Mouse (Mus musculus): Measurements from ENCODE around the gene Pdzd2.

The Pdzd2 gene

DNA sequence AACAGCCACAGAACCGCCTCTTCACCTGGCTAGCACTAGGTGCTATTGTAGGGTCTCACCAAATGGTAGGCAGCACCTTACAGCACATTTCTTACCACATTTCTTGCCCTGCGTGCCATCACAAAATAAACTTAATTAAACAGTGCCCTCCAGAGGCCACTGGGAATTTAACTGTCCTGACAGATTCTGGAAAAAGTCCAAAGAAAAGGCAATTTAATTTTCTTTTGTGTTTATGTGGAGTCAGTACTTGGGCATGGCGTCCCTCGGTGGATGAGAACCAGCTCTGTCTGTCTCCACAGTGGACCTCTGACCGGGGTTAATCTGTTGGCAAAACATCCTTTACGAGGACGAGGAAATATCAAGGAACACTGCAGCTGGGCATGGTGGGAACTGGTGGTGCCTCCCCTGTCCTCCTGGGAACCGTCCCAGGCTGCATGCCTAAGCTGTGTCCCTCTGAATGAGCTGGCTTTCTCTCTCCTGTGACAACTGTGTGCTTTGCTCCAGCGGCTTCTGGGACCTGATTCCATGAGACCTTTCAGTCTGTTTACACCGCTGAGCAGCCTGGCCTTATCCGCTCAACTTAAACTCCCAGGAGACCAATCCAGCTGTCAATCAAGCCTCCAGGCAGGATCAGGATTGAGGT, 162.5 kb downstream of the Pdzd2 start:
- peak; percentile 70 for DNase-seq (ENCODE audit: low read depth)

DNA sequence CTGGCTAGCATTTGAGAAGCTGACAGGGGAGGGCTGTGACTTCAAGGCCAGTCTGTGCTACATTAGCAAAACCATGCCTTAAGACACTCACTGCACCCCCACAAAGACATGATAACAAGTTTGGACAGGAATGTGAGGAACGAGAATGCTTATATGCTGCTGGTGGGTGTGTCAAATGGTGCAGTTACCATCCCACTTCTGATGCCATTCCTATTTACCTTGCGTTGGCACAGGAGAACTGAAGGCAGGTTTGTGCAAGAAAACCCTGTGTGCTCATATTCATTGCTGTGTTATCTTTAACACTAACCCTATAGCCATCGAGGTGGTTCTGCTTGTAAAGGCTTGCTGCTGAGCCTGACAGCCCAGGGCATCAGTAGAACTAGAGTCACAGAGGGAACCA, 166.1 kb downstream of the Pdzd2 start:
- no peak for DNase-seq (ENCODE audit: low read depth)

DNA sequence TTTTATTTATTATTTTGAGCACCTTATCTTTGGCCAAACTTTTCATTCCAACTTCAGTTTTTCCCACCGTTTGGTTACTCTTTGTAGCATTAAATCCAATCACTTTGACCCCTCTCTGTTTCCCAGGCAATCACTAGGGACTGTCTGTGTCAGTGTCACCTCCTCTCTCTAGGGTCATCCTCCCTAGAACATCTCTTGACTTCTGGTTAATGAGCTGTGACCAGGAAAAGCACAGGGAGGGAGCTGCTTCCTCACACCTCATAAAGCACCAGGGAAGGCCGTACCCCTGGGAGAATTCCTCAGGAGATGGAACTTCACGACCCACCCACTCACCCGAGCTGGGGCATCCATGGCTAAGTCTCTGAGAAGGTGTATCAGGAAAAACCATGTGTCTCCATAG, 168.6 kb downstream of the Pdzd2 start:
- no peak for DNase-seq (ENCODE audit: low read depth)

DNA sequence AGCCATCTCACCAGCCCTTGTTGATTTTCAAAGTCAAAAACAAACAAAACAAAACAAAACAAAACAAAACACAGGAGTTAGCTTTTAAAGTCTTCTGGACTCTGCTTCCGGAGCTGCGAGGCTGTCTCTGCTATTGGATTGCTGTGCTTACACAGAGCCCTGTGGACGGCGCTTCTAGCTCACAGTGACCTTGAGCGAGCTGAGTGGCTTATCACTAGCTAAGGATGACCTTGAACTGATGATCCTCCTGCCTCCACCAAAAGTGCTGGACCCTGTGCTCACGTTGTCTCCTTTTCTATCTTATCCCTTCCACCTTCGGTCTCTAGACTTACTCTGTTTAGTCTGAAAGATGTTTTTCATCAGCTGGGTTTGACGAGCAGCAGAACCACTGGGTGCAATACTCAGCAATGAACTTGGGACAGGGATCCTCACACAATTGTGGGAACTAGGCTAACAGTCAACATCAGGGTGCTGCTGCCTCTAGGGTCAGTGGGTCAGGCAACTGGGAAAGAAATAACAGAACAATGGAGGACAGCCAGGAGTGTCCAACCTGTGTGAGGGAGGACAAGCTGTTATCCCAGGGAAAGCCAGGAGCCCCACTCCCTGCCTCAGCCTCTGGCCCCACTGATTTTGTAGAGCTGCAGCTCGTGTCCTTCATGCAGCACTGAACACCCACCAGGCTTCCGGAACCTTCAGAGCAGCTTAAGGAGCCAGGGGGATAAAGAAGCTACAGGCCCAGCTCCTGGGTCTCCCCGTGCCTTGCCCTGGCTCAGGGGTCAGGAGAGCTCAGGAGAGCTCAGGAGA, 172.9 kb downstream of the Pdzd2 start:
- DNase-seq (ENCODE audit: low read depth): no peak

DNA sequence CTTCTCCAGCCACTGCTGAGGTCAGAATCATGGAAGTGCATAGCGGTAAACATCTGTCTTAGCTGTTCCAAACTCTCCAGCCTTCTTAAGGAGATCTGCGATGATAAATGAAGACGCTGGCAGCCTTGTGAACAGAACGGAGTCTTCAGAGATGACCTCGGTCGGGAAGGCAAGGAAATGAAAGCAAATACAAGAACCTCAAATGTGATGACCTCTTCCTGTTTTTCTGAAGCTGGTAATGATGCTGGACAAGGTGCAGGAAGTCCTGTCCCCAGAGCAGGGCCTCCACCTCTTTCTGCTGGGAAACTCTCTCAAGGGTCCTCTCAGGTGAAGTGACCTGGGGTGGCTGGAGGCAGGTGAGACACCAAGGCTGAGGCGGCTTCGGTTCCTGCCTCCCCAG, 174.4 kb downstream of the Pdzd2 start:
- DNase-seq (ENCODE audit: low read depth): no peak

DNA sequence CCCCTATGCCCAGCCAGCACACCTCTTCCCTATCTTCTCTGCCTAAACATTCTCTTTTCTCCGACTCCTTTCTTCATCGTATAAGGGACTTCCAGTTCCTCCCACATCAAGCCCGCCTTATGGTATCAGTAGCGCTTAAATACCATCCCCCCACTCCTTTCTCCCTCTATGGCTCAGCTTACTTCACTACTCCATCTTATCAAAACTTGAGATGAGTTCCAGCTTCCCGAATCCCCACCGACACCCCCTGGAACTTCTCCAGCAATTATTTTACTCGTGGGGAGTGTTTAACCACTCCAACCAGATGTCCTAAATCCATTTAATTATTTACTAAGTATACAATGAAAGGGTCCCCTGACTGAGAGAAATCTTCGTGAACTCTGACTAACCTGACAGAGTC, 179.2 kb downstream of the Pdzd2 start:
- no peak for DNase-seq (ENCODE audit: low read depth)

DNA sequence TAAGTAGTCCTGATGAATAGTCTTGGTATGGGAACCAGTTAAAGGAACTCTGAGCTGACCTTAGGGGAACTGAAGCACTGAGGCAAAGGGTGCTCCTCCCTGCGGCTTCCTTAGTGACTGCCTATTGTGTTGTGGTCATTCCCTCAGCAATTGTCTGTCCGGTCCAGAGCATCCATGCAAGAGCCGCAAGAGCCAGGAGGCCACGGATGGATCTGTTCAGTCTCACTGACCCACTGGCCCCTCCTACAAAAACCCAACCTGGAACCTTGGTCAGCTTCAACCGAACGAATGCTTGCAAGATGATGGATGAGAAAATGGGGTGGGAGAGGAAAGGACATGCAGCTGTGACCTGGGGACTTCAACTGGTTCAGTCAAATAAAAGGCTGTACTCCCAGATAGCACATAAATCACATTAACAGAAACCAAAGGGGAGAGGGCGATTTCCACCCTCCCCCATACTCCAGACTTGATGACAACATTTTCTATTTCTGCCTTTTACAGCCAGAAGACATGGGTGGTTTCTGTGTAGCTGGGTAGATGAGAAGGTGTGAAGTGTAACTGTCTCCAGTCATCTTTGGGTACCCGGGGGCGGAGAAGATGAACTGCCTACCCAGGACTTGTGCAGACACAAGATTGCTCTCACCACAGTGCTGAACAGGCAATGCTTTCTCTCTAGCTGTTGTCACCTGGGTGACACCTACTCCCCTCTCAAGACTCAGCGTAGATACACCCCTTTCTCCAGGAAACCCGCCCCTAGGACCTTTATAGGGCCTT, 181.9 kb downstream of the Pdzd2 start:
- DNase-seq (ENCODE audit: low read depth): no peak

DNA sequence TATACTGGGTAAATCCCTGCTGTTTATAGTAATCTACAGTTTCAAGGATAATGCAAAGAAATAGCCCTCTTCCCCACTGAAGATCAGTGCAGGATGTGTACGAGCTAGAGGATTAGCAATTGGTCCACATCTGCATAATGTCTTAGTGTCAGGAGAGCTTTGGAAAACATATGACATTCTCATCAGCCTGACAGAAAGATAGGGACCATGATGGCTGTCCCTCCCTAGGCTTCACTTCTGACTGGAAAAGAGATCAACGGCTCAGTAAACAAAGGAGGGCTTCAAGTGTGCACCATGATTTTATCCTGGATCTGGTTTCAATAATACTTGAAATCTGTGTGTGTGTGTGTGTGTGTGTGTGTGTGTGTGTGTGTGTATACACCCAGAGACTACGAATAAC, 186.5 kb downstream of the Pdzd2 start:
- no peak for DNase-seq (ENCODE audit: low read depth)

DNA sequence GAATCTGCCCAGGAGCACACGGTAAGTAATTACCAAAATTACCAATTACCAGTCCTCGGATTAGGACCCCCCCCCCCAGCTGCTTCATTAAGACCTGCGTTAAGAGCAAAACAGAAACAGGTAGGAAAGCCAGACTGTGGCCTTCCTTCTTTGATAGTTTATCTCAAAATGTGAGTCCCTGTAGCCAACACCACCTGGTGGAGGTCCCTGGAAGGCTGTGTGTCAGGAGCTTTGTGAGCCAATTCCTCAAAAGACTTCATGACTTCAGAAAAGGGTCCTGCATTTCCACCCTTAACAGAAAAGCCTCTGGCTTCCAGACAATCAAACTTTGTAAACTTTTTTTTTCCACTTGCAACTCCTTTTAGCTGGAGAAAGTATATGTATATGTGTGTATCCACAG, 188.8 kb downstream of the Pdzd2 start:
- no peak for DNase-seq (ENCODE audit: low read depth)

DNA sequence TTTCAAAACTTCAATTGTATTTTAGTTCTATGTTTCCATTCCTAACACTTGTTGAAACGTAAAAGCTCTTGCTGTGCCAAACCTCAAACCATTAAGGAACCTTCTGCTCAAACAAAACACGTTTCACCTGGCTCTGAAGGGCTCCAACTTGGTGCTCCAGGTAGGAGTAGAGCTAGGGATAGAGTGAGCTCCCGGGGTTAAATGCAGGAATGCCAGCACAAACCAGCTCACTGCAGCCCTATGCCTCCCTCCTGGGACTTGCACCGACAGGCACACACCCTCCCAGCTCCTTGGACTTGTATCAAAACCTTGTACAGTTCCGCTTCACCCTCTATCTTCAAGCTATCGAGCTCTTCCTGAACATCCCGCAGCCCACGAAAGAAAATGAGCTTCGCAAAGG, 189.3 kb downstream of the Pdzd2 start:
- DNase-seq (ENCODE audit: low read depth): no peak

DNA sequence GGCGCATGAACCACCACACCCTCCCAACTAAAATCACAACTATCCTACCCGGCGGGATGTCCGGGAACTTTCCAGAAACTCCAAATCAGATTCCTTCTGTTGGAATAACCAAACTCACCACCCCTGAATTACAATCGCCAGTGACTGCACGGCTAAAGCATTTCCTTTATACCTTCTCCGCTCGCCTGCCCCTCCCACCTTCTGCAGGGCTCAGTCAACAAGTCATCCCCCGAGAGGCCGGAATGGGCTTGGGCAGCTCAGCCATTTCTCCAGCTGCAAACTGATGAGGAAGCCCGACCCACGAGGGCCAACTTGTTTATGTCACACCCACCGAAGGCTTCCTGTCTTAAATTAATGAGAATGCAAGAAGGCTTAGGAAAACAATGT, 189.8 kb downstream of the Pdzd2 start:
- DNase-seq (ENCODE audit: low read depth): no peak

DNA sequence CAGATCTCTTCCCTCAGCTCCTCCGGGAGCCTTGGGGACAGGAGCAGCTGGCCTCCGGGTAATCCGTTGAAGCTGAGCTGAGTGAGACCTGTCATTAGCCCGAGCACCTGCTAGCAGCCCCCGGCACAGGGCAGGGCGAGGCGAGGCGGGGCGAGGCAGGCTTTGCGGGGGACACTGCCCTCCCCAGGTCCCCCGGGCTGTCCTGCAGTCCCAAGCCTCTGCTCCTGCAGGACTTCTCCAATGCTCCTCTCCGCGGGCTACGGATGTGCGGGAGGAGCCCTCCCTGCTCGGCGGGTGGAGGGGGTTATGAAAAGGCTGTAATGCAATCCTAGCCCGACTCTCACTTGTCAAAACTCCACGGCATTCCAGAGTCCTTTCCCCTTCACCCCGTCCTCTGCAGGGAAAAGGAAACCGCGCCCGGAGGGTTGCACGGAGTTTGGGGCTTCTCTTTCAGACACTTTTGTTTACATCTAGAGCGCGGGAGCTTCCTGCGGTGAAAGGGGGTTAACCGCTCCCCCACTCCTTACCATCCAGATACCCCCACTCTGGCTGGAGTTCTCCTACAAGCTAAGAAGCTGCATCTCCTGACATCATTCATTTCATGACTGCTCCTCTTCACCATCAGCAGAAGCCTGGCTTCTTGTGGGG, 190.3 kb downstream of the Pdzd2 start:
- DNase-seq (ENCODE audit: low read depth): peak; percentile 13

DNA sequence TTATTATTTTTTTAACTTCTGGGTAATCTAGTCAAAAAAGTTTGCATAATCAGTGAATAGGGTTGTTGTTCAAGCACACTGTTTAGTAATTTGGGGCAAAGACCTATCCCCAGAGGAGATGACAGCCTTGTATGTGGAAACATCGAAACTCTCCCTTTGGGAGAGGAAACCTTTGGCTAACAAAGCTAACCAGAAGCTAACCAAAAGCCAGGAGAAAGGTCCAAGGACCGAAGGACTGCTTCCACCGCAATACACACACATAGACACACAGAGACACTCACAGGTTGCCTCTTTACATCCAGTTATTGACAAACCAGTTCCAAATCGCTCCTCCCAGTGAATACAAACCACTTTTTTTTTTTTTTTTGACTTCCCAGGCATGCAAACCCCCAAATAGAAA, 191.0 kb downstream of the Pdzd2 start:
- DNase-seq (ENCODE audit: low read depth): no peak

DNA sequence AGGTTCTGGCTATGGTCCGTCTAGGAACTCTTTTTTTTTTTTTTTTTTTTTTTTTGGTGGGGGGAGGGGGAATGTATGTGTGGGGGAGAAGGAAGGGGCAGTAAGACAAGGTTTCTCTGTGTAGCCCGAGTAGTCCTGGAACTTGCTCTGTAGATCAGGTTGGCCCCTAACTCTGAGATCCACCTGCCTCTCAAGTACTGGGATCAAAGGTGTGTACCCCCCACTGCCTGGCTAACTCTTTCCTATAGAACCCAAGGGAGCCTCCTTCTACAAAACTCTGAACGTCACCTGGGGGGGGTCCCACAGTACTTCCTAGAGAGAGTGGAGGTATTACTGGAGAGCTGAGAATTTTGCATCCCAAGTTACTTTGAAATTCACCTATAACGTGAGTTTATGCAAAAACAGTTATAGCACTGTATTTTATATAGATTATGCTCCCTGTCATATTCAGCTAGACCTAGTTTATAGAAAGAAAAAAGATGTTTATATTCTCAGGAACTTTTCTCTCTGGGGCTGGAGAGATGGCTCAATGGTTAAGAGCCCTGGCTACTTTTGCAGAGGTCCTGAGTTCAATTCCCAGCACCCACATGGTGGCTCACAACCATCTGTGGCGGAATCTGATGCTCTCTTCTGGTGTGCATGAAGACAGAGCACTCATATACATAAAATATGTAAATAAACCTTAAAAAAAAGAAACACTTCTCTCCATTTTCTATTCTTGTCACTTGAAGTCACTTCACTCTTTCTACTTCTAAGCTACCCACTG, 191.9 kb downstream of the Pdzd2 start:
- DNase-seq (ENCODE audit: low read depth): no peak

DNA sequence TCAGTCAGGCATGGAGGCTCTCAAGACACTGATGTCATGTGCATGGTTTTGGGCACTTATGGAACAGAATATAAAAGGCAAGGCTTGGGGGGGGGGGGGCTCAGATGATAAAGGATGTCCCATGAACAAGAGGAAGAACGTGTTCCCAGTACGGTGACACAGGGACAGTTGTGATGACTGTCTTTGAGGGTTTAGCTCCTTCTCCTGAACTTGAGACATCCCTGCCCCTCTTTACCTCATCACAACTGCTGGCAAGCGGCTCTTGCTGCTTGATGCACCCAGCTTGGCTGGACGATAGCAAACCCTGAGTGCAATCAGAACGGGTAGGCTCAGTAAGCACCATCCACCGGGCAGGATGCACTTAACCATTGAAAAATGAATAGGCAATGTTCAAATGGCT, 192.9 kb downstream of the Pdzd2 start:
- DNase-seq (ENCODE audit: low read depth): no peak

DNA sequence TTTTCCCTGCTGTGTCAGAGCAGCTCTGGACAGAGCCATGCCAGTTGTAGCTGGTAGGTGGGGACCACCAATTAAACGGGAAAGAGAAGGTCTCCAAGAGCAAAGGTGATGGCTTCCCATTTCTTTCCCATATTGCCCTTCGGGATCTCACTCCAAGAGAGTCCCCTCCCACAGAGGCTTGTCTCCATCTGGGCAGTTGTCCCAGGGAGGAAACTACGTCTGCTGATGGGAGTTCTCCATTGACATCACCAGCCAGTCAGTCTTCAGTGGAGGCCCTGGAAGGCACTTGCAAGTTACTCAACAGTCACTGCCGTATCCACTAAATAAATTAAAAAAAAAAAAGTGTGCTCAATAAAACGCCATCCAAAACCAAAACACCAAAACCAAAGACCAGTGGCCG, 194.1 kb downstream of the Pdzd2 start:
- no peak for DNase-seq (ENCODE audit: low read depth)

DNA sequence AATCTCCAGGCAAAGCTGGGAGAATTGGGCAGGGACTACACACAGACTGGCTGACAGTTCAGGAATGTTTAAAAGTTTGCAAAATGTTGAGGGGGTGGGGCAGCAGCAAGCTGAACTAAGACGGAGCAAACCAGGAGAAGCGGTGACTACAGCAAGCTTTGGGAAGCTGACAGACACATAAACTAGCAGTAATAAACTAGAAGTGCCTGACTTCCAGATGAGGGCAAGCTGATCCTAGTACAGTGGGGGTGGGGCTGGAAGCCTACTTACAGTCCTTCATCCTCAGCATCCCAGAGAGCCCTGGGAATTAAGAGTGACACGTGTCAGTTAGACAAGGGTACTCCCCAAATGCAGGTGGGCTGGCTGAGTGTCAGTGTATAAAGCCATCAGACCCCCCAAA, 194.5 kb downstream of the Pdzd2 start:
- DNase-seq (ENCODE audit: low read depth): no peak

DNA sequence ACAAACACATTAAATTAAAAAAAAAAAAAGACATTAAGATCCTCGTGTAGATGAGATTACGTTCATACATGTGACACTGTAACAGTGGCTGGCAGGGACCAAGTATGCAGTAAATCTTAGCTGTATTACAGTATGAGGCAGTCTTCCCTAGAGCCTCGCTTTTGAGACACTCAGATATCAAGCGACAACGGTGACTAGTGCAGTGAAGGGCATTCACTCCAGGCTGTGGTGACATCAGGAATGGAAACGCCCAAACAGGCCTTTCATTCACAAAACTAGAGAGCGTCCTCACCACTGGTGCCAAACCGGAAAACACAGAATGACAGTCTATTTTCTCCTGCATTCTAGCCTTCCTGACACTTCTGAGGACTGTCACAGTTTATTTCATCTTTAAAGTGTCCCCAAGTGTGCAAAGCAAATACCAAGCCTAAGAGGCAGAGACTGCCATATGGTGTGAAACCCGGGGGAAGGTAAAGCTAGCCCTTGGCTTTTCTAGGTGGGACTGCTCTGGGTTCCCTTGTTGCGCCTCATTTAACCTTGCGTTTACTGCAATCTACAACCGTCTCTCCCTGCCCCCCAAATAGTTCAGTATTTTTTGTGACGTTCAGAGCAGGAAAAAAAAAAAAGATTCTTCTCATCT, 195.9 kb downstream of the Pdzd2 start:
- no peak for DNase-seq (ENCODE audit: low read depth)

DNA sequence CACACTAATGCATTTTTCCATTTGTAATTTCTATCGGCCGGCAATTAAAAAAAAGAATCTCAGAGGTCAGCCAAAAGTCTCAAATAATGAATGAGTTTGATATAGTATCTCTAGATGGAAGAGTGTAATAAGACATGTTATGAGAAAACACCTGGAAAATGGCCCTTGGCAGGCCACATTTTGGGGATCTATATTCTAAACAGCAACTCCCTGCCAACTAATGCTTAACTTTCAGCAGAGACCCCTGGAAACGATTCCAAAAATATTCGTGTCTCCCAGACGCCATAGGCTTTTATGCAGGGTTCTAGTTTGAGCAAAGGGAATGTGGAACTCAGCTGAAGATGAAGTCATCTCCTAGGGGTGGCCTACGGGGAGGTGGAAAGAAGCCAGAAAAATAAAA, 197.4 kb downstream of the Pdzd2 start:
- DNase-seq (ENCODE audit: low read depth): no peak

DNA sequence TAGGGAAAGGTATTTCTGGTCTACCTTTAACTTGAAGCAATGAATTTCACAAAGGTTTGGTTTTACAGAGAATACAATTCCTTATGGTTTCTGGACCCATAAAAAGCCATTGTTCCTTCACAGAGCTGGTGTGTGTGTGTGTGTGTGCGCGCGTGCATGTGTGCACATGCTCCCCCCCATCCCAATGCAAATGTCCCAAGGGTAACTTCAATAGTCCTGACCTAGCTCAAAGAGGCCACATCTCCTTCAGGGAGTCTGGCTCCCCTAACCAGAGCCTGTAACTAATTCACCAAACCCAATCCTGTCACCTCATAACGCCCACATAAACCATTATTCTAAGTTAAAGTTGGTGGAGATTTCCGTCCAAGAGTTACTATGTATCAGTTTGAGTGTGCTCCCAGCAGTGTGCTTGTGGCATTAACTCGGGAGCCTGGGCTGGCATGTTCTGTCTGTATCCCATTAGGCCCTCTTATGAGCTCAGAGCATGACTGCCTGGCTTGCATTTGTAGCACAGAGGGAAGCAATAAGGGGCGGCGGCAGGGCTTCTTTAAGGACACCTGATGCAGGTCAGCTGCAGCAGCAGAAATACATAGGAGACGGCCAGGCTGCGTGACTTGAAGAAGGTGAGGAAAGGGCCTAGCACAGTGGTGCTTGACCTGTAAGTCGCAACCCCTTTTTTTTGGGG, 200.0 kb downstream of the Pdzd2 start:
- no peak for DNase-seq (ENCODE audit: low read depth)

DNA sequence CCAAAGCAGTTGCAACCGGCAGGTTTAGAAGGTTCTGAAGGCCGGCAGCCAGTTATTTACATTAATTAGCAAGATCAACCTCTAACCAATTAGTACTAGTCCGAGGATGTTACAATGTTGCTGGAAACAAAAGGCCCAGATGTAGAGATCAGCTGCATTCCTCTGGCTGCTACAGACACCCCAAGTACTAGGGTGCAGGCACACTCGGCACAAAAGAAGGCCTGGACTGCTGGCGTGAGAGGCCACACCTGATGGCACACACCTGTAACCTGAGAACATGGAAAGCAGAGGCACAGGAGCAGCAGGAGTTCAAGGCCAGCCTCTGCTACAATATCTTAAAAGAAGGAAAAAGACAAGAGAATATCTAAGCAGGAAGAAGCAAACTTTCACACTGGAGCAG, 206.5 kb downstream of the Pdzd2 start:
- DNase-seq (ENCODE audit: low read depth): no peak
